Mouse (Mus musculus): ENCODE measurements around the gene Gpa33.

The Gpa33 gene

GRCm38 (mm10) chr1:166130224-166130860 is at the start of gene Gpa33:
Gpa33 (plus strand) TSS chr1:166130238.
- DNase-seq (ENCODE audit: low spot score in 2 of 2) = no peak

GRCm38 (mm10) chr1:166088446-166089170 is 41.4 kb upstream of the Gpa33 start:
- no peak for DNase-seq (ENCODE audit: low spot score in 2 of 2)

GRCm38 (mm10) chr1:166089337-166089736 is 40.7 kb upstream of the Gpa33 start:
- no peak for DNase-seq (ENCODE audit: low spot score in 2 of 2)

- DNase-seq (ENCODE audit: low spot score in 2 of 2) = no peak
These were observed 40.3 kb upstream of the Gpa33 start for GRCm38 (mm10) chr1:166089739-166090138.

GRCm38 (mm10) chr1:166090306-166090705 is 39.7 kb upstream of the Gpa33 start:
- no peak for DNase-seq (ENCODE audit: low spot score in 2 of 2)

GRCm38 (mm10) chr1:166094462-166094861 is 35.6 kb upstream of the Gpa33 start:
- DNase-seq (ENCODE audit: low spot score in 2 of 2) = no peak

GRCm38 (mm10) chr1:166098120-166098519 is 31.9 kb upstream of the Gpa33 start:
- DNase-seq (ENCODE audit: low spot score in 2 of 2) = no peak

GRCm38 (mm10) chr1:166102920-166103608 is 27.0 kb upstream of the Gpa33 start:
- DNase-seq (ENCODE audit: low spot score in 2 of 2) = no peak

GRCm38 (mm10) chr1:166104858-166105257 is 25.2 kb upstream of the Gpa33 start:
- no peak for DNase-seq (ENCODE audit: low spot score in 2 of 2)

- DNase-seq (ENCODE audit: low spot score in 2 of 2) = peak in 1 of 2 experiments; percentile 34
These were observed 24.6 kb upstream of the Gpa33 start for GRCm38 (mm10) chr1:166105464-166105863.

- no peak for DNase-seq (ENCODE audit: low spot score in 2 of 2)
These were observed 15.1 kb upstream of the Gpa33 start for GRCm38 (mm10) chr1:166114986-166115385.

- DNase-seq (ENCODE audit: low spot score in 2 of 2) = no peak
These were observed 14.3 kb upstream of the Gpa33 start for GRCm38 (mm10) chr1:166115719-166116118.

GRCm38 (mm10) chr1:166117866-166118639 is 12.0 kb upstream of the Gpa33 start:
- no peak for DNase-seq (ENCODE audit: low spot score in 2 of 2)

GRCm38 (mm10) chr1:166122114-166122513 is 7.9 kb upstream of the Gpa33 start:
- no peak for DNase-seq (ENCODE audit: low spot score in 2 of 2)

GRCm38 (mm10) chr1:166123045-166123444 is 7.0 kb upstream of the Gpa33 start:
- no peak for DNase-seq (ENCODE audit: low spot score in 2 of 2)

- DNase-seq (ENCODE audit: low spot score in 2 of 2) = no peak
These were observed 6.3 kb upstream of the Gpa33 start for GRCm38 (mm10) chr1:166123751-166124150.

GRCm38 (mm10) chr1:166124932-166125593 is 5.0 kb upstream of the Gpa33 start:
- DNase-seq (ENCODE audit: low spot score in 2 of 2) = no peak

- DNase-seq (ENCODE audit: low spot score in 2 of 2) = no peak
These were observed 3.7 kb upstream of the Gpa33 start for GRCm38 (mm10) chr1:166126290-166126689.

GRCm38 (mm10) chr1:166126795-166127194 is 3.2 kb upstream of the Gpa33 start:
- DNase-seq (ENCODE audit: low spot score in 2 of 2) = no peak

- DNase-seq (ENCODE audit: low spot score in 2 of 2) = no peak
These were observed 2.3 kb upstream of the Gpa33 start, which contains the start of gene Dusp27 for GRCm38 (mm10) chr1:166127719-166128118. Dusp27 (minus strand) TSS chr1:166127922.

GRCm38 (mm10) chr1:166128551-166128950 is 1.5 kb upstream of the Gpa33 start:
- no peak for DNase-seq (ENCODE audit: low spot score in 2 of 2)
